Comparison of ENCODE assay signal across 52 mouse cellular contexts in the genomic region with DNA sequence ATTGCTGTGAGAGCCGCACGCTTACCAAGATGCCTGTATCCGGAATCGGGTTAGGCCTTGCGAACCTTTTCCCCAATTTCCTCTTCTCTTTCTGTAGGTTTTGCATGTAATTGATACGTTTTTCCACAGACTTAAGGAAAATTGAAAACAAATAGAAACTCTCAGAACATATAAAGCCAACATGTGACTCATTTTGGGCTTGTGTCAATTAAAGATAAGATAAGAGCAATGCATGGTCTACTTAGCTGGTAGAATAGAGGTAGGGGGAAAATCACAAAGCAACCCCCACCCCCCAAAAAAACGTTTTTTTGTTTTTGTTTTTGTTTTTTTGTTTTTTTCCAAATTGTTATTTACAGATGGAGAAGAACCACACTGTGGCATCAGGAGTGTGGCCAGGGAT. TPM values are rescaled to one million over a fixed set of nuclear protein-coding genes. Genes with fewer than 3 reads are reported as not detected.
"Had no signal": no experiment of that assay in that cellular context is flagged by ENCODE, and none has a peak within 500 bp of the region (broad histone marks: within the 10 kb centered on the region; RNA-seq: fewer than 3 reads in every experiment).

No protein-coding gene starts in this region.

- H3K4me1 ChIP-seq: heart, embryonic 12.5 days; heart, embryonic 13.5 days; heart, embryonic 15.5 days; hindbrain, embryonic 10.5 days; hindbrain, embryonic 12.5 days; hindbrain, embryonic 13.5 days; hindbrain, embryonic 15.5 days; intestine, embryonic 15.5 days; kidney, embryonic 15.5 days had no signal

- H3K9ac ChIP-seq: heart, embryonic 12.5 days; heart, embryonic 13.5 days; heart, embryonic 15.5 days; hindbrain, embryonic 12.5 days; hindbrain, embryonic 13.5 days; hindbrain, embryonic 14.5 days; hindbrain, embryonic 15.5 days; intestine, embryonic 15.5 days; kidney, embryonic 15.5 days had no signal

- H3K9me3 ChIP-seq: heart, embryonic 12.5 days; heart, embryonic 13.5 days; heart, embryonic 15.5 days; hindbrain, embryonic 10.5 days; hindbrain, embryonic 12.5 days; hindbrain, embryonic 13.5 days; hindbrain, embryonic 15.5 days; intestine, embryonic 15.5 days; kidney, embryonic 15.5 days had no signal

- H3K27me3 ChIP-seq: heart, embryonic 12.5 days; heart, embryonic 13.5 days; heart, embryonic 15.5 days; hindbrain, embryonic 12.5 days; hindbrain, embryonic 13.5 days; hindbrain, embryonic 15.5 days; intestine, embryonic 15.5 days; kidney, embryonic 15.5 days had no signal

- H3K36me3 ChIP-seq: heart, embryonic 12.5 days; heart, embryonic 13.5 days; heart, embryonic 15.5 days; hindbrain, embryonic 10.5 days; hindbrain, embryonic 12.5 days; hindbrain, embryonic 13.5 days; hindbrain, embryonic 15.5 days; intestine, embryonic 15.5 days; kidney, embryonic 15.5 days had no signal

- H3K4me3 ChIP-seq: heart, embryonic 12.5 days; heart, embryonic 13.5 days; heart, embryonic 15.5 days; hindbrain, embryonic 10.5 days; hindbrain, embryonic 12.5 days; hindbrain, embryonic 13.5 days; hindbrain, embryonic 15.5 days; intestine, embryonic 15.5 days; kidney, embryonic 15.5 days; layer of hippocampus, adult 2 months; left cerebral cortex, adult 2 months had no signal

- H3K27ac ChIP-seq: heart, embryonic 13.5 days; heart, embryonic 15.5 days; hindbrain, embryonic 10.5 days; hindbrain, embryonic 12.5 days; hindbrain, embryonic 13.5 days; hindbrain, embryonic 14.5 days; hindbrain, embryonic 15.5 days; hindbrain, postnatal 0 days; intestine, embryonic 15.5 days; kidney, embryonic 15.5 days; kidney, postnatal 0 days; layer of hippocampus, adult 2 months; left cerebral cortex, adult 2 months had no signal

- DNase-seq: heart, postnatal 10 days; heart, postnatal 14 days; heart, postnatal 36 days; heart, postnatal 4 days; kidney, adult 11 months; kidney, adult 18-20 months; kidney, adult 2 months; kidney, adult 8-10 months; kidney, adult 9 months; kidney, postnatal 10 days; kidney, postnatal 14 days; kidney, postnatal 25 days; kidney, postnatal 36 days; kidney, postnatal 4 days; layer of hippocampus, adult 9-11 months; layer of hippocampus, postnatal 36 days had no signal

RNA-seq across cellular contexts. Expression of gene 1700015G11Rik, which starts 2.1 kb away (rescaled TPM):
- total RNA-seq: heart, postnatal 10 days; heart, postnatal 14 days; heart, postnatal 25 days; heart, postnatal 36 days; heart, postnatal 4 days; hematopoietic stem cell, adult 5-6 weeks; hindbrain, postnatal 0 days; layer of hippocampus, adult 18-20 months; layer of hippocampus, adult 2 months; layer of hippocampus, adult 8-10 months; layer of hippocampus, postnatal 10 days; layer of hippocampus, postnatal 14 days; layer of hippocampus, postnatal 25 days; layer of hippocampus, postnatal 36 days; left cerebral cortex, adult 18-20 months; left cerebral cortex, adult 2 months; left cerebral cortex, adult 8-10 months had no signal
- polyA plus RNA-seq: heart, embryonic 11.5 days; heart, embryonic 12.5 days; heart, embryonic 13.5 days; heart, embryonic 14.5 days; heart, embryonic 15.5 days; heart, embryonic 16.5 days; heart, postnatal 0 days; hindbrain, embryonic 10.5 days; hindbrain, embryonic 11.5 days; hindbrain, embryonic 12.5 days; hindbrain, embryonic 13.5 days; hindbrain, embryonic 14.5 days; hindbrain, embryonic 15.5 days; hindbrain, embryonic 16.5 days; hindbrain, postnatal 0 days; inflammation-experienced regulatory T-cells, adult 6 months; intestine, embryonic 14.5 days; intestine, embryonic 15.5 days; intestine, embryonic 16.5 days; intestine, postnatal 0 days; kidney, adult 2 months; kidney, embryonic 14.5 days; kidney, embryonic 15.5 days; kidney, embryonic 16.5 days; kidney, postnatal 0 days; large intestine, adult 2 months had no signal
